Mouse (Mus musculus): ENCODE results near the gene Mon1a. TPM values are rescaled to one million over a fixed set of nuclear protein-coding genes. Genes with fewer than 3 reads are reported as not detected.

Mon1a gene
- polyA plus RNA-seq, 1 experiment from 2014 or later, result 21.8 TPM

- Histone ChIP-seq H3K4me2 (ENCODE audit: low read length) (no peak overlapping the region), H3K4me1 (ENCODE audit: control insufficient read depth, insufficient read depth, low read length) (peaks cover 8% of the 10 kb centered on the region), H3K9ac (replicated peaks; ENCODE audit: low read length) (no peak overlapping the region), H3K9me3 (ENCODE audit: control insufficient read depth, low read length) (no peaks in the 10 kb centered on the region), H3K27me3 (ENCODE audit: control insufficient read depth, insufficient read depth, low read length) (no peaks in the 10 kb centered on the region), H3K27ac (replicated peaks; ENCODE audit: low read depth, low read length) (no peak overlapping the region), H3K4me3 (replicated peaks; ENCODE audit: low read depth, low read length) (no peak overlapping the region), H3K36me3 (ENCODE audit: control insufficient read depth, insufficient read depth, low read length) (no peaks in the 10 kb centered on the region)
- ATAC-seq (ENCODE audit: low FRiP score, low TSS enrichment) (no peak), DNase-seq (no peak)
- 92% methylated on average over 31 of the region's 31 CpGs for WGBS
Measured at GRCm38 (mm10) chr9:107947241-107948194, 59.6 kb downstream of the Mon1a start.

- Histone ChIP-seq H3K9me3 (ENCODE audit: control insufficient read depth, low read length) (no peaks in the 10 kb centered on the region), H3K4me2 (ENCODE audit: low read length) (no peak overlapping the region), H3K27me3 (ENCODE audit: control insufficient read depth, insufficient read depth, low read length) (no peaks in the 10 kb centered on the region), H3K4me1 (ENCODE audit: control insufficient read depth, insufficient read depth, low read length) (peaks cover 8% of the 10 kb centered on the region), H3K27ac (replicated peaks; ENCODE audit: low read depth, low read length) (no peak overlapping the region), H3K9ac (replicated peaks; ENCODE audit: low read length) (no peak overlapping the region), H3K4me3 (replicated peaks; ENCODE audit: low read depth, low read length) (no peak overlapping the region), H3K36me3 (ENCODE audit: control insufficient read depth, insufficient read depth, low read length) (no peaks in the 10 kb centered on the region)
- WGBS, result 80% methylated on average over 13 of the region's 13 CpGs
- ATAC-seq (ENCODE audit: low FRiP score, low TSS enrichment) (no peak), DNase-seq (no peak)
Measured at GRCm38 (mm10) chr9:107949184-107949921, 61.4 kb downstream of the Mon1a start.

DNA sequence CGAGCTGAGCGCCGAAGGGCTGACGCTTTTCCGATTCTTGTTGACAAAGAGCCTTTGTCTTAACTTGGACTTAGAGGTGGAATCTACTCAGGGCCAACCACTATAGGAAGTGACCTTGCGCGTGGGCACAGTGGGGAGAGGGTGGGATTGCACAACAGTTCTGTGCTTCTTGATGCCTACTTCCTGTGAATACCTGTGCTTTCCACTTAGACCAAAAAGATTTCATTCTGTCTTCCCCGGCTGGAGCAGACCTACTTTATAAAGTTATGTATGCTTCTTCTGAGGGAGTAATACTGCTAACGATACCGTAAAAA, 61.9 kb downstream of the Mon1a start, which contains the start of gene Traip:
Gene Traip (plus strand): TSS at position 215 of the 314 bp plus-strand sequence.
- DNase-seq (no peak), ATAC-seq (ENCODE audit: low FRiP score, low TSS enrichment) (no peak)
- Histone ChIP-seq H3K4me1 (ENCODE audit: control insufficient read depth, insufficient read depth, low read length) (peaks cover 8% of the 10 kb centered on the region), H3K27me3 (ENCODE audit: control insufficient read depth, insufficient read depth, low read length) (no peaks in the 10 kb centered on the region), H3K4me2 (ENCODE audit: low read length) (peak within 1 kb of the TSS; percentile 85), H3K36me3 (ENCODE audit: control insufficient read depth, insufficient read depth, low read length) (no peaks in the 10 kb centered on the region), H3K9ac (replicated peaks; ENCODE audit: low read length) (peak within 1 kb of the TSS; percentile 47; the same call in 1 of the 2 replicates), H3K9me3 (ENCODE audit: control insufficient read depth, low read length) (no peaks in the 10 kb centered on the region), H3K27ac (replicated peaks; ENCODE audit: low read depth, low read length) (peak within 1 kb of the TSS; percentile 74), H3K4me3 (replicated peaks; ENCODE audit: low read depth, low read length) (peak within 1 kb of the TSS; percentile 57)
- 91% methylated on average over 10 of the region's 10 CpGs for WGBS

- Histone ChIP-seq H3K9ac (replicated peaks; ENCODE audit: low read length) (peak overlapping the region; percentile 47; the same call in 1 of the 2 replicates), H3K27me3 (ENCODE audit: control insufficient read depth, insufficient read depth, low read length) (no peaks in the 10 kb centered on the region), H3K4me1 (ENCODE audit: control insufficient read depth, insufficient read depth, low read length) (peaks cover 8% of the 10 kb centered on the region), H3K36me3 (ENCODE audit: control insufficient read depth, insufficient read depth, low read length) (no peaks in the 10 kb centered on the region), H3K27ac (replicated peaks; ENCODE audit: low read depth, low read length) (peak overlapping the region; percentile 74), H3K4me3 (replicated peaks; ENCODE audit: low read depth, low read length) (peak overlapping the region; percentile 57), H3K9me3 (ENCODE audit: control insufficient read depth, low read length) (no peaks in the 10 kb centered on the region), H3K4me2 (ENCODE audit: low read length) (peak overlapping the region; percentile 85)
- ATAC-seq (ENCODE audit: low FRiP score, low TSS enrichment) (peak; percentile 92), DNase-seq (peak; percentile 97)
- WGBS, result 11% methylated on average over 45 of the region's 45 CpGs
Measured at GRCm38 (mm10) chr9:107950460-107951355, 62.8 kb downstream of the Mon1a start.

Other genes starting within 250 kb of the Mon1a start
- gene Slc38a3, start 218.6 kb upstream of the Mon1a start, polyA plus RNA-seq (2014; fragmentation: Nextera tagmentation; extraction: Ambion mirVana), result 20.4 and 31.9 TPM in 2 replicates
- gene Gnat1, start 208.4 kb upstream of the Mon1a start, polyA plus RNA-seq (2014; fragmentation: Nextera tagmentation; extraction: Ambion mirVana), result 0.97 and 2.0 TPM in 2 replicates
- 34.0 and 37.0 TPM in 2 replicates for gene Sema3f, start 177.7 kb upstream of the Mon1a start, polyA plus RNA-seq (2014; fragmentation: Nextera tagmentation; extraction: Ambion mirVana)
- gene Rbm5, start 117.2 kb upstream of the Mon1a start, polyA plus RNA-seq (2014; fragmentation: Nextera tagmentation; extraction: Ambion mirVana), result 190 and 241 TPM in 2 replicates
- 72.6 and 95.5 TPM in 2 replicates for gene Rbm6, start 14.9 kb upstream of the Mon1a start, polyA plus RNA-seq (2014; fragmentation: Nextera tagmentation; extraction: Ambion mirVana)
- 0.58 and 0.82 TPM in 2 replicates for gene Mst1r, start 18.7 kb downstream of the Mon1a start, polyA plus RNA-seq (2014; fragmentation: Nextera tagmentation; extraction: Ambion mirVana)
- gene Actl11, start 40.3 kb downstream of the Mon1a start, polyA plus RNA-seq (2014; fragmentation: Nextera tagmentation; extraction: Ambion mirVana), result not detected in 2 replicates
- gene Camkv, start 47.5 kb downstream of the Mon1a start, polyA plus RNA-seq (2014; fragmentation: Nextera tagmentation; extraction: Ambion mirVana), result 16.7 and 26.1 TPM in 2 replicates
- gene Traip, start 62.0 kb downstream of the Mon1a start, polyA plus RNA-seq (2014; fragmentation: Nextera tagmentation; extraction: Ambion mirVana), result 10.3 and 10.4 TPM in 2 replicates
- gene Uba7, start 87.4 kb downstream of the Mon1a start, polyA plus RNA-seq (2014; fragmentation: Nextera tagmentation; extraction: Ambion mirVana), result 2.6 and 5.0 TPM in 2 replicates
- 0.47 and 0.49 TPM in 2 replicates for gene Gm20661, start 94.9 kb downstream of the Mon1a start, polyA plus RNA-seq (2014; fragmentation: Nextera tagmentation; extraction: Ambion mirVana)
- gene Inka1, start 97.7 kb downstream of the Mon1a start, polyA plus RNA-seq (2014; fragmentation: Nextera tagmentation; extraction: Ambion mirVana), result 12.1 and 13.3 TPM in 2 replicates
- 1.1 and 1.2 TPM in 2 replicates for gene Cdhr4, start 104.3 kb downstream of the Mon1a start, polyA plus RNA-seq (2014; fragmentation: Nextera tagmentation; extraction: Ambion mirVana)
- gene Gm20662, start 108.2 kb downstream of the Mon1a start, polyA plus RNA-seq (2014; fragmentation: Nextera tagmentation; extraction: Ambion mirVana), result 0.72 TPM in 1 of 2 replicates, not detected in the other
- 61.1 and 64.4 TPM in 2 replicates for gene Ip6k1, start 114.3 kb downstream of the Mon1a start, polyA plus RNA-seq (2014; fragmentation: Nextera tagmentation; extraction: Ambion mirVana)
- gene Gmppb, start 161.1 kb downstream of the Mon1a start, polyA plus RNA-seq (2014; fragmentation: Nextera tagmentation; extraction: Ambion mirVana), result 14.0 and 16.7 TPM in 2 replicates
- gene Amigo3, start 165.0 kb downstream of the Mon1a start, polyA plus RNA-seq (2014; fragmentation: Nextera tagmentation; extraction: Ambion mirVana), result 2.4 and 3.5 TPM in 2 replicates
- gene Mst1, start 192.3 kb downstream of the Mon1a start, polyA plus RNA-seq (2014; fragmentation: Nextera tagmentation; extraction: Ambion mirVana), result not detected in 2 replicates
- gene Rnf123, start 195.2 kb downstream of the Mon1a start, polyA plus RNA-seq (2014; fragmentation: Nextera tagmentation; extraction: Ambion mirVana), result 54.8 and 56.2 TPM in 2 replicates
- 38.0 and 43.8 TPM in 2 replicates for gene Apeh, start 206.5 kb downstream of the Mon1a start, polyA plus RNA-seq (2014; fragmentation: Nextera tagmentation; extraction: Ambion mirVana)

Measured in midbrain, embryonic 14.5 days (tissue).